Mouse (Mus musculus) layer of hippocampus, adult 9-11 months (tissue): ENCODE results near the gene Neurod6.

Experiments
- DNase-seq: peaks from one replicate; pipeline ENCODE4 v3.0.0; 2022

Neurod6 gene

DNA sequence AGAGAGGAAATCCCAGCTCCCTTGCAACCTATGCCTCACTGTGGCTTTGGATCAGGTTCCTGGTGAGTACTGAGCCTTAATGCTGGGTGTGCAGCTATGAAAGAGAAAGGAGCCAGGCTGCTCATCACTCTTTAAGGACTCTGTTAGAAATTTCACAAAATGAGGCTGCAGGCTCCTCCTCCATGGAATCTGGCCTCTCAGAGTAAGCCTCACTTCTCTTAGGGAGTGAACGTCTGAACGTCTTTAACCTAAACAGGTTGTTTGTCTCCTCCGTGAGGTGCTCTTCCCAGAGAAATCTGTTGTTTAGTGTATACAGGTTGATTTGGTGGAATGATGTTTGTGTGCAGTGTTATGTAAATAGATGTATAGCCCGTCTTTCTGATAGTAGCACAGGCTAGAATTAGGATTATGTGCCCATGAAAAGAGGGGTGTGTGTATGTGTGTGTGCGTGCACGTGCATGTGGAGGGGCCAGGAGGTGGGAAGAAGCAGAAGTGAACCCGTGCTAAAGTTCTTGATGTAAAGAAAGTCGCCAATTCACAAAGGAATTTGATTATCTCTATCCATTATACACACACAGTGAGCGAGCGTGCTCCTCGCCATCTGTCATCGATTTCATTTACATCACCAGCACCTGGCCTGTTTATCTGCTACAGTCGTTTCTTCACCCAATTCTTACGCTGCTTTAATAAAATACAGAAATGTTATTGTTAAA lies 34.8 kb downstream of the Neurod6 start:
- DNase-seq, result no peak

DNA sequence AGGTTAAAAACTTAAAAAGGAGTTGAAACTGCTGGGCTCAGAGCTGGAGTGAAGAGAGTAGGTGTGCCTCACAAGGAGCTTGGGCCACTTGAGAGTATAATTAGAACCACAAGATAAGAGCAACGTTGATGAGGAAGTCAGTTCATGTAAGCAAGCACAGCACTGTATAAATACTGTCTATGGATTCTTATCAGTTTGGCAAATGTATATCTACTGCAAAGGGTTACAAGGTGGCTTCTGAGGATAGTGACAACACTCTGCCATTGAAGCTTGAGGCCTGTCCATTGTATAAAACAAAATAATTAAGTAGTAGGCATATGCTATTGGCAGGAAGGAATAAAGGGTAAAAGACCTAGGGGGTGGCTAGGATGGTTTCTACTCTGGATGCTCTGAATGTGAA lies 46.4 kb downstream of the Neurod6 start:
- DNase-seq, result no peak
